In genomic region chr12:71954180-71954935, GRCm38 (mm10) we compare ENCODE assay signal across 11 mouse cellular contexts.
DNase-seq lines count a peak whose midpoint lies in the region; ATAC-seq lines count a peak whose summit lies in the region.
"Had no signal": no experiment of that assay in that cellular context is flagged by ENCODE, and none has a peak within 500 bp of the region (broad histone marks: within the 10 kb centered on the region; RNA-seq: fewer than 3 reads in every experiment).

No protein-coding gene starts in this region.

- ATAC-seq in heart, embryonic 11.5 days (replicated peaks; ENCODE audit: insufficient number of reproducible peaks, low FRiP score, low TSS enrichment), result no peak
- ATAC-seq in midbrain, embryonic 11.5 days (ENCODE audit: low FRiP score), result no peak

- H3K4me2 ChIP-seq in heart, embryonic 11.5 days, result no peak overlapping the region
- no peak overlapping the region for H3K4me2 ChIP-seq in midbrain, embryonic 11.5 days
- H3K4me2 ChIP-seq: hindbrain, embryonic 14.5 days had no signal

- no peaks in the 10 kb centered on the region for H3K27me3 ChIP-seq in heart, embryonic 11.5 days (ENCODE audit: control insufficient read depth, insufficient read depth, low read length)
- no peaks in the 10 kb centered on the region for H3K27me3 ChIP-seq in midbrain, embryonic 11.5 days (ENCODE audit: control insufficient read depth, insufficient read depth, low read length)
- H3K27me3 ChIP-seq in midbrain, embryonic 10.5 days (ENCODE audit: low read depth, poor library complexity, severe bottlenecking), result no peaks in the 10 kb centered on the region

- no peak overlapping the region for H3K4me3 ChIP-seq in heart, embryonic 11.5 days (ENCODE audit: low read depth, low read length)
- no peak overlapping the region for H3K4me3 ChIP-seq in midbrain, embryonic 11.5 days (ENCODE audit: low read depth, low read length)
- H3K4me3 ChIP-seq in midbrain, embryonic 10.5 days, result no peak overlapping the region
- H3K4me3 ChIP-seq: erythroblast, embryonic 14.5 days had no signal

- DNase-seq in heart, adult 9 months (ENCODE audit: low spot score in 2 of 2), result peak; percentile 56 to 74
- DNase-seq in midbrain, embryonic 11.5 days (ENCODE audit: low spot score, missing footprints), result peak; percentile 65
- DNase-seq in midbrain, embryonic 10.5 days (ENCODE audit: low spot score), result no peak
- peak; percentile 17 for DNase-seq in forelimb bud, embryonic 11.5 days (ENCODE audit: low read depth, low spot score)
- DNase-seq in left cerebral cortex, postnatal 36 days (ENCODE audit: low spot score in 2 of 2), result peak; percentile 32 to 44
- DNase-seq in adrenal gland, postnatal 10 days, result no peak
- no peak for DNase-seq in adrenal gland, postnatal 25 days
- DNase-seq: thymus, adult 18-20 months had no signal

- H3K9me3 ChIP-seq in heart, embryonic 11.5 days (replicated peaks; ENCODE audit: control insufficient read depth, low read length), result no peaks in the 10 kb centered on the region
- H3K9me3 ChIP-seq in midbrain, embryonic 11.5 days (ENCODE audit: control insufficient read depth, low read length), result no peaks in the 10 kb centered on the region
- no peaks in the 10 kb centered on the region for H3K9me3 ChIP-seq in midbrain, embryonic 10.5 days (replicated peaks)

- H3K4me1 ChIP-seq in heart, embryonic 11.5 days (ENCODE audit: control insufficient read depth, insufficient read depth, low read length), result no peaks in the 10 kb centered on the region
- H3K4me1 ChIP-seq in midbrain, embryonic 11.5 days (ENCODE audit: control insufficient read depth, insufficient read depth, low read length), result peaks cover 4% of the 10 kb centered on the region
- peaks cover 53% of the 10 kb centered on the region for H3K4me1 ChIP-seq in midbrain, embryonic 10.5 days

- no peak overlapping the region for H3K9ac ChIP-seq in heart, embryonic 11.5 days (ENCODE audit: low read depth, low read length)
- H3K9ac ChIP-seq in midbrain, embryonic 11.5 days (ENCODE audit: low read length), result no peak overlapping the region
- H3K9ac ChIP-seq: hindbrain, embryonic 14.5 days had no signal

- H3K27ac ChIP-seq in heart, embryonic 11.5 days (ENCODE audit: low read depth, low read length), result no peak overlapping the region
- H3K27ac ChIP-seq in midbrain, embryonic 11.5 days (ENCODE audit: low read depth, low read length), result no peak overlapping the region
- no peak overlapping the region for H3K27ac ChIP-seq in midbrain, embryonic 10.5 days (replicated peaks)

- H3K36me3 ChIP-seq in heart, embryonic 11.5 days (ENCODE audit: control insufficient read depth, insufficient read depth, low read length), result peaks cover 34% of the 10 kb centered on the region
- peaks cover 15% of the 10 kb centered on the region for H3K36me3 ChIP-seq in midbrain, embryonic 11.5 days (ENCODE audit: control insufficient read depth, insufficient read depth, low read length)
- H3K36me3 ChIP-seq in midbrain, embryonic 10.5 days, result peaks cover 57% of the 10 kb centered on the region

- intact Hi-C loops in left cerebral cortex, postnatal 36 days (cut with DNase I), result loop anchor here (5.0 kb wide), 1 partner anchor 122 kb away; the partner anchor contains the start of gene Daam1

- WGBS in heart, embryonic 11.5 days (ENCODE audit: insufficient replicate concordance), result 63% methylated on average over 5 of the region's 5 CpGs
- 71% methylated on average over 5 of the region's 5 CpGs for WGBS in midbrain, embryonic 11.5 days
- 79% methylated on average over 5 of the region's 5 CpGs for WGBS in midbrain, embryonic 10.5 days

Comparison
In these comparisons a context has a peak if more than half of its experiments do, and no peak if none do; other contexts are left out.
1. DNase-seq: peak in heart, adult 9 months (2 of 2), midbrain, embryonic 11.5 days (single experiment), forelimb bud, embryonic 11.5 days (single experiment) and left cerebral cortex, postnatal 36 days (2 of 2); none in midbrain, embryonic 10.5 days (single experiment), adrenal gland, postnatal 10 days (single experiment) and adrenal gland, postnatal 25 days (single experiment).